Mouse (Mus musculus) C2C12 (cell line): ENCODE measurements at regions not wholly inside any gene's neighbourhood (a gene's known extent, or its start where the extent isn't known, plus 50 kb on each side); places are given as distances from the start of the nearest gene placed in this dataset.

Experiments
- CEBPB ChIP-seq: IDR thresholded peaks from one replicate; pipeline ENCODE4 v1.6.1; 2011; ENCODE audit warnings: low read depth, mild to moderate bottlenecking, control low read depth, moderate library complexity
- CTCF ChIP-seq: IDR thresholded peaks from one replicate; pipeline ENCODE4 v1.5.1; 2011; ENCODE audit not compliant: control insufficient read depth, insufficient read depth, insufficient read length
- MAX ChIP-seq: IDR thresholded peaks from one replicate; pipeline ENCODE4 v1.6.1; 2011; ENCODE audit warnings: mild to moderate bottlenecking, control low read depth
- USF1 ChIP-seq: IDR thresholded peaks from one replicate; pipeline ENCODE4 v1.6.1; 2011; ENCODE audit warnings: low read depth, mild to moderate bottlenecking, control low read depth, moderate library complexity

- TF ChIP-seq CTCF (no peak), MAX (no peak), CEBPB (no peak), USF1 (no peak)
Observed at GRCm38 (mm10) chr13:101598126-101598485, 169.9 kb downstream of the Pik3r1 start.
